Mouse (Mus musculus): ENCODE measurements around the gene Kazn.

Gene Kazn

DNA sequence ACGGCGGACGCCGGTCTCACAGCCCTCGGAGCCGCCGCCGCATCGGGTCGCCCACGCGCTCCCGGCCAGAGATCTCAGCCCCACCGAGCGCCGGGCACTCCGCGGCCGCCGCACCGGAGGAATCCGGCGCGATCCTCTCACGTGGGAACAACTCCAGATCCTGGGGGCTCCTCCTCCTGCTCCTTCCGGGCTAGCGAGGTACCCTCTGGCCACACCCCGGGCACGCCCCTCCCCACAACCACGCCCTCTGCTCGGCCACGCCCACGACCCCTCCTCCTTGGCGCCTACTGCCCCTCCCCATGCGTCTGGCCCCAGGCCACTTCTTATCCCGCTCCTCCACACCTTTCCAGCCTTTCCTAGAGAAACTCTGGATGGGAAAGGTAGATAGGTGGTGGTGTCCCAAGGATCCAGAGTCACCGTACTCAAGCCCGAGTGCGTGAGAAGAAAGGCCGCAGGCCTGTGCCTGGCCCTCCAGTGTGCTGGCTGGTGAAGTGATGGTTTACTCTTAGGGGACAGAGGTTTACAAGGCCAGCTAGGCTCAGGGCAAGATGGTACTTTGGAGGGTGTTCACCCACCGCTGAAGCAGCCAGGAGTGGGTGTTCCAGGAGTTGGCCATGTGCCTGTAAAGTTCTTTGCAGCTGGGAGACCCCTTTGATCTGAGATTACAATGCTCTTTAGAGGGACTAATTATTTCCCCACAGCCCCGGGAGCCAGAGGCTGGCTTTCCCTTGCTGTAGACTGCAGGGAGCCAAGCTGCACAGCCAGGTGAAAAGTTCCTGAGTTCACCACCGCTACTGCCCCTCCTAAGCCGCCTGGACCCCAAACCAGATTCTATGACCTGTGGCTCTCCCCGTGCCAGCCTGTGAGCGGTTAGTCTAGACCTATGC is at the start of gene Kazn:
Kazn (minus strand) TSS at position 162 of the 887 bp plus-strand sequence.
- DNase-seq (ENCODE audit: low read depth, low spot score), result peak; percentile 80

DNA sequence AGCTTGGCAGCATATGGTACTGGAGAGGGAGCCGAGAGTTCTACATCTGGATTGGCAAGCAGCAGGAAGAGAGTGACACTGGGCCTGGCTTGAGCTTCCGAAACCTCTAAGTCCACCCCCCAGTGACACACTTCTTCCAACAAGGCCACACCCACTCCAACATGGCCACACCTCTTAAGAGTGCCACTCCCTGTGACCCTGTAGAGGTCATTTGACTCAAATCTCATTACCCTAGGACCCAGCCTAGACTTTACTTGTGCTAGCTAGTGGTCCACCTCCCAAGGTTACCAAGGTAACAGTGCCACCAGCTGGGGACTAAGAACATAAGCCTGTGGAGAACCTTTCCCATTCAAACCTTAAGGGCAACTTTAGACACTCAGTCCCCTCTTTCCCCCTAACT is 46.3 kb upstream of the Kazn start:
- no peak for DNase-seq (ENCODE audit: low read depth, low spot score)

DNA sequence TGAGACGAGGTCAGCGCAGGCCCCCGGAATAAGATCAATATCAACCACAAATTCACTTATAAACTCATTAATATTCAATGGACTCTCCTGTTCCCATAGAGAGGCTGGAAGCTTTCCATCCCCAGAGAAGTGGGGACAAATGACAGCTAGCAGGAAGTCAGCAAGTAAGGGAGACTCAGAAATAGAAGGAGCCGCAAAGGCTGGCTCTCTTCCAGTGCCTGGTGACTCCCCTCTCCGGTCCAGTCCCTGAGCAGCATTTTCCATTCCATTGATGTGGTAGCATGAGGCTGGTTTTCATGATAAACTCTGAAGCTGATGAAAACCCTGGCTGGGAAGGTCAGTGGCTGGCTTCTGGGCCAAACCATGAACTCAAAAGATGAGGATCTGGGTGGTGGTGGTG is 44.7 kb upstream of the Kazn start:
- DNase-seq (ENCODE audit: low read depth, low spot score), result no peak

DNA sequence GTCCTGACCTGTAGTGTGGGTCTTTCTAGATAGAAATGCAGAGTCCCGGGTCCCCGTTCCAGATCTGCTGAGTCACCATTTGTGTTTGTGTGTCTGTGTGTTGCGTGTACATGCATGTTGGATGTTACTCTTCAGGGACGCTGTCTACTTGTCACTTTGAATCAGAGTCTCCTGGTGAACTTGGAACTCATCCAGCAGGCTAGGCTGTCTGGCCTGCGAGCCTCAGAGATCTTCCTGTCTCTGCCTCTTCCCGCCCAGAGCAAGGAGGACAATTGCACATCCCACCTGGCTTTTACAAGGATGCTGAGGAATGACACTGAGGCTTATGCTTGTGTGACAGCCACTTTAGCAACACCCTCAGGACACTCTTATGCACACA is 39.0 kb upstream of the Kazn start:
- DNase-seq (ENCODE audit: low read depth, low spot score), result no peak

DNA sequence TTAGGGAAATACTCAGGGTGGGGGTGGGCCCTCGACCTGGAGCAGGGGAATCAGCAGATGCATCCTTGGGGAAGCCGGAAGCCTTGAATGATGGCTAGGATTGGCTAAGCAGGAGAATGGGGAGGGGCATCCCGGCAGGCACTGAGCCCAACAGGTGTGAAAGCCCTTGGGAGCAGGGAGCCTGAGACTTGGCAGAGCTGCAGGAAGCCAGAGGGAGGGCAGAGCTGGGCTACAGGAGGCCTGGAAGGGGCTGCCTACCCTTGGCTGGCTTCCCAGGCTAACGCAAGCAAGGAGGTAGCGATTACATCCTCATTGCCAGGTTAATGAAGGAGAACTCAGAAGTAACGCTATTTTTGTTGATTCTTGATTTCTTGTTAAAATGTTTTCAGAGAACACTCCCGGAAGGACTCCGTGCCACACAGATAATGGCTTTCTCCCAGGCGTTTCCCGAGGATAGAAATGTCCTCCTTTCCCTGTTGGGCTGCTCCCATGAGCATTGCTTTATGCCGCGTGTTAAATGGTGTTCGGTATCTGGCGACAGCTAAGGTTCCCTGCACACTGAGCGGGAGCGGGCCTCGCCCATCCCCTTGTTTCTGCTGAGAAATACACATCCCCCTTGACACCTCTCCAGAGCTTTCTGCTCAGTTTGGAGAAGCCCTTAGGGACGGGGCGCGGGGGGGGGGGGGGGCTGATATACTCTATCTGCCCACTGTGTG is 38.4 kb upstream of the Kazn start:
- DNase-seq (ENCODE audit: low read depth, low spot score), result no peak

DNA sequence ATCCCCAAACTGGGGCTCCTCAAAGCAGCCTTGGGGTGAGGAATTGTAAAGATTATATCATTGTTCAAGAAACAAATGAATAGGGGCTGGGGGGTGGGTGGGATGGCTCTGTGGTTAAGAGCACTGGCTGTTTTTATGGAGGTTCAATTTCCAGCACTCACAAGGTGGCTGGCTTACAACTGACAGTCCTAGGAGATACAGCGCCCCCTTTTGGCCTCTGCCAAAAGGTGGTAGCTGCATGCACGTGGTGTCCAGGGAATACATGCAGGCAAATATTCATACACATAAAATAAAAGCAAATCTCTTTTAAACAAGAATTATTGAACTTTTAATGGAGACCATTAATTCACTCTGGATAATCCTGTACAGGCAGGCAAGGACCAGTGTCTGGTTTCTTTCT is 36.0 kb upstream of the Kazn start:
- peak; percentile 28 for DNase-seq (ENCODE audit: low read depth, low spot score)

DNA sequence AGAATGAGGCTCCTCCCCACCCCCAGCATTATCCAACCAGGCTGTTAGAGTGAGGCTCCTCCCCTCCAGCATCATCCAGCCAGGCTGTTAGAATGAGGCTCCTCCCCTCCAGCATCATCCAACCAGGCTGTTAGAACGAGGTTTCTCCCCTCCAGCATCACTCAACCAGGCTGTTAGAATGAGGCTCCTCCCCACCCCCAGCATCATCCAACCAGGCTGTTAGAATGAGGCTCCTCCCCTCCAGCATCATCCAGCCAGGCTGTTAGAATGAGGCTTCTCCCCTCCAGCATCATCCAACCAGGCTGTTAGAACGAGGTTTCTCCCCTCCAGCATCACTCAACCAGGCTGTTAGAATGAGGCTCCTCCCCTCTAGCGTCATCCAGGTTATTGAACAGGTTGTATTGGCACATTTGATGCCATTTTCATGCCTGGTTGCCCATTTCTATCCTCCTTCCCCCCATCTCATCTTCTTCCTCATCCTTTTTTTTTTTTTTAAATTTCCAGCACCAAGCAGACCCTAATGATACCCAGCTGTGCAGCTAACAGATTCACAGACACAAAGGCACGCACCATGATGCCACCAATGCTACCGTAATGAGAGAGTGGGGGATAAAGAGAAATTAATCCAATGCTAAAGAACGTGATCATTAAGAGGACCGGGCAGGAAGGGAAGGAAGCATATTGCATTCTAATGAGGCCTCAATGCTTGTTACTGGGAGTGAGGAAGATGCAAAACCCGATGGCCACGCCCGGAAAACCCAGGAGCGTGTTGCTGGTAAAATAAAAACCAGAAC is 35.4 kb upstream of the Kazn start:
- DNase-seq (ENCODE audit: low read depth, low spot score), result peak; percentile 56

DNA sequence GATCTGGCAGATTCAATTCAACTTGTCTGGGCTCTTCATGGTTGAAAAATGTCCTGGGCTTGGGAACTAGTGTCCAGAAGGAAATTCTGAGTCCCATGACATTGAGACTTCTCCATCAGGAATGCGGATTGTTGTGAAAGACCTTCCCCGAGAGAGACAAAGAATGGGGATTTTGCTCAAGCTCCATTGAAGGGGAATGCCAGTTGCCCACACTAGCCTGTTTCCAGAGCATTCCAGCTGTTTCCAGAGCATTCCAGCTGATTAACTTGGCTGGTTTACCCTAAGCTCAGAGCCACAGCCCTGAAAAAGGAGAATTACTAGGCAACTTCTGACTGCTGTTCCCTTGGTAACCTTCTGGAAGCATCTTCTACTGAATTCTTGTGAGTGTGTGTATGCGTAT is 32.3 kb upstream of the Kazn start:
- DNase-seq (ENCODE audit: low read depth, low spot score), result no peak

DNA sequence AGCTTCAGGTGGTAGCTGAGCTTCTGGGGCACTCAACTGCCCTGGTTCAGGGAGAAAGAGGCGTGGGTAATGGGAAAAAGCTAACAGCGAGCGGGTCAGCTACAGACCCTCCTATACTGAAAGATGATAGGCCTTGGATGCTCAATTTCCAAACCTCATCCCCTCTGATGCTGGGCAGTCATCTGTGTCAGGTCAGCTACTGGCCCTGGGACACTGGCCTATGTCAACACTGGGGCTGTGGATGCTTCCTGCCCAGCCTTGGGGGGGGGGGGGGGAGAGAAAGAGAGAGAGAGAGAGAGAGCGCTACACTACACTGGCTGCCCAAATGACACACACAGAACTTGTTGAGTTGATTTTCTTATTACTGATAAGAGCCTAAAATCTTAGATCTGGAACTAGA is 28.6 kb upstream of the Kazn start:
- DNase-seq (ENCODE audit: low read depth, low spot score), result no peak

DNA sequence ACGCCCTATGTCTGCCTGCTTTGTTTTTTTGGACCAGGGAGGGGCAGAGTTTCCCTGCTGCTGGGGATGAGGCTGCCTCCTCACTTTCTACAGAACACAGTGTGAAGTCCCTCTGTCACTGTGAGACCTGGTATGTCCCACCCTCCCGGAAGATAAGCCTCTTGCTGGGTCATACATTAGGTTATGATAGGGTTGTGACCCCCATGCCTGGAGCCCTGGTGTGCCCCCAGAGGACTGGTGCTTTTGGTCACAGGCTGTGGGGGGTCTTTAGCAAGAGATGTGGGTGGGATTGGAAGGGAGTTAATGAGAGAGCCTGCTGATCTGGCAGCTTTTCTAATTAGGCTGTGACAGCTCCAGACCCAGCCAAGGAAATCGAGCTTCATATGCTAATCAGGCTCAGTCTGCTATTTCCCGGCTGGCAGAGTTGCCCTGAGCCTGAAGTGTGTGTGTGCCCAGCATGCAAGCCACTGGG is 28.2 kb upstream of the Kazn start:
- DNase-seq (ENCODE audit: low read depth, low spot score), result no peak

DNA sequence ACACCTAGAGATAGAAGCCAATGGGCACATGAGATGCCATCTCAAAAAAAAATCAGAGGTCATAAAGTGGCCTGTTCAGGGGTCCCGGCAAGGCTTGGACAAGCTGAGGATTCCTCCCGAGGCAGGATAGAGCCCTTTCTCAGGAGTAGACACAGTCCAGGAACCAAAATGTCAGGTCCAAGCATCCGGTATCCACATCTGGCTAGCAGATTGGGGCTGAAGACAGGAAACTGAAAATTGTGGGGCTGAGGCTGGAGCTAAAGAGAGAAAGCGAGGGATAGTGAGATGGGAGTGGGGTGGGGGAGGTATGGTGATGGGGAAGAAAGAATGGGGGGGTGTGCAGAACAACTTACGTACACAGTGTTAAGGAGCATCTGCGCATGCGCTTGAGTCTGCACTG is 25.1 kb upstream of the Kazn start:
- no peak for DNase-seq (ENCODE audit: low read depth, low spot score)

DNA sequence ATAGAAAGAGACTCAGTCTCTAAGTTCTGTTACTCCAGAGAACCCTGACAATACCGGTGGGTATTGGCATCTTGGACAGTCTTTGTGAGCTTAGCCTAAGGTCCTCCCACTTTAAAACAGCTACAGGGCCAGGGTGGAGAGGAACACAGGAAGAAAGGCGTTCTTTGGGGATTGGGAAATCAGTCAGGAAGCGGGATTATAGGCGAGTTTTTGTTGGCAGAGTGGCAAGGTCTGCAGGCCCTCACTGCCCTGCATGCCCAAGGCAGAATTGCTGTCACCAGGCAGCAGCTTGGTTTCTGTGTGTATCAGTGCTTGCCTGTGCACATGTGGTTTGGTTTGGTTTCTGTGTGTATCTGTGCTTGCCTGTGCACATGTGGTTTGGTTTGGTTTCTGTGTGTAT is 22.5 kb upstream of the Kazn start:
- DNase-seq (ENCODE audit: low read depth, low spot score), result no peak

DNA sequence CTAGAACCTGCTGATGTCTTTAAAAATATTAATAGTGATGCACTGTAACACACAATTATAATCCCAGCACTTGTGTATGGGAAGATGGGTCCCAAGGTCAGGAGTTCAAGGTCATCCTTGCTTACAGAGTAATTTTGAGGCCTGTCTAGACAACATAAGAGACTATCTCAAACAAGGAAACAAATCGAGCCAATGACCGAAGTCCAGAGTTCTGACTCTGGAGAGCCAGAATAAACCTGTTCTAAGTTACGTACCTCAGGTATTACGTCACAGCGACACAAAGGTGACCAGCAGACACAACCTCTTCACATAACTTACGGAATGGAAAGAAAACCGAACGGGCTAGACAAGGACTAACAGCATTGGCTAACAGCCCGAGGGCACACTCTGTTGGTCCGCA is 19.5 kb upstream of the Kazn start:
- DNase-seq (ENCODE audit: low read depth, low spot score), result no peak

DNA sequence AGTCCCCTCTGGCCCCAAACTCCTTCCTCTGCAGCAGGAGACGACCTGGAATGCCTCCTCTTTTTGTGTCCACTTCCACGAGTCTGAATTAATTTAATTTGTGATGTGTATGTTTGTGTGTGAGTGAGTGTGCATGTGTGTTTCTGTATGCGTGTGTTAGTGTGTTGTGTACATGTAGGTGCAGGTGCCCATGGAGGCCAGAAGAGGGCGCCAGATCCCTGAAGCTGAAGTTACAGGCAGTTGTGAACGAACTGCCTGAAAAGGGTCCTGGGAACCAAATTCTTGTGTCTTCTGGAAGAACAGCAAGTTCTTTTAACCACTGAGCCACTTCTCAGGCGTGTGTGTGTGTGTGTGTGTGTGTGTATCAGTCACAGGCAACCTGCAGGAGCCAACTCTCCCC is 14.9 kb upstream of the Kazn start:
- DNase-seq (ENCODE audit: low read depth, low spot score), result no peak

DNA sequence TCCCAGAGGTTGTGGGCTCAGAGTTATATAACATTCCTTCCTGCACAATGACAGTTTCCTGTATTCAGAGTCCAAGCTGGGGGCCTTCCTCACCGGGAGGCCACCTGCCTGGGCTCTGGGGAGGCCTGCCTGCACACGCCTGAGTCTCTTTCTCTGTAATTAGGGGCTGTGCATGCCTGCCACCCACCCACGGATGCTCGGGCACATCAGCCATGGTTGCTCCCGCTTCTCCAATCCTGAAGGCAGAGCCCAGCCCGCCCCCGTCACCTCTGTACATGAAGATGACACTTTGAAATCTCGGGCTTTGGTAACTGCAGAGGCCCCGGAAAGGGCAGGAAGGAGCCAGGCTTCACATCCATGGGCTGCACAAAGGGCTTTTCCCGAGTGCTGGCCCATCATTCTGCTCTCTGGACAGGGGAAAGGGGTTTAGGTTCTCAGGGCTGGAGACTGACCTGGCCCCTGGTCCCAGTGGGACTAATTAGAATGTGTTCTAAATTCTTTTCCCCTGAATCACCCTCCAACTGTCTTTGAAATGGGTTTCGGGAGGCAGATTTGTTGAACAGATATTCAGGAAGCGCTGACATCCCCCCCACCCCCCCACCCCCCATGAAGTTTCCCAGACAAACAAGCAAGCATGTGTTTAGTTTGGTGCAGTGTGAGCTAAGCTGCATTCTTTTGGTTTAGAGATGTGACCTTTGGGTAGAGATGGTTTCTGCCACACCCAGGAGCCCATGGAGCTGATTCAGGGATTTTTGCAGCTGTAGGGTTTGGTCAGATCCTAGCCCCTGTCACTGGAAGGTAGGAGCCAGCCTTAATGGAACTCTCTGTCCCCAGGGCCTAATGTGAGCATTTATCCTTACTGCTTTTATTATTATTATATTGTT is 12.5 kb upstream of the Kazn start:
- no peak for DNase-seq (ENCODE audit: low read depth, low spot score)

DNA sequence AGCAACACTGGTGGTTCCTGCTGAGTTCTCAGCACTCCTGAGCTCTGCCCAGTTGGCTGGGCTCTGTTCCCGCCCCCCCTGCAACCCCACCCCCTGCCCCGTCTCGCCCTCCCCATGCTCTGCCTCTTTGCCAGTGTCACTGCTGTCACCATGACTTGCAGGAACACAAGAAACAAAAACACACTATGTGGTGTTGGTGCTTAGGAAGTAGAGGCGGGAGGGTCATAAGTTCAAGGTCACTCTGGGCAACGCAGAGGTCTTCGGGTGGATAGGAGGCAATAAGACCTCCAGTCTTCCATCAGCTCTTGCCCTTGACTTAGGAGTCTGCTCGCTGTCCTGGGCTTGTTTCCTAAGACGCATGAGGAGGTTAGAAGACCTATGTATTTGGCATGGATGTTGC is 10.9 kb upstream of the Kazn start:
- DNase-seq (ENCODE audit: low read depth, low spot score), result no peak

DNA sequence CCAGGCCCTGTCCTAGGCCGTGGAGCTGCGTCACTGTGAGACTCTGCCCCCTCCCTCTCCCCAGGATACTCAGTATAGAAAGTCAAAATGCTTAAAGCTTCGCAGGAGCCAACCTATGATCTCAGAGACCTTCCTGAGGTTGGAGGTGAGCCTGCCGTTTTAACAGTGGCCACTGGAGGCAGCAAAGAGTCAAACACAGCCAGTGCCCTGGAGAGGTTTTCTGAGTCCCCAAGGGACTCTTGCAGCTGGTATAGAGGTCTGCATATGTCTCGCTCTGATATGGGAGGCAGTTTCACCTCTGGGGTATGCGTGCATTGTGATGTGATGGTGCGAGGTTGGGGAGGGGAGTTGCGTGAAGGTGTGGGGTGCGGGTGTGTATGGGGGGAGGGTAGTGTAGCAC is 10.2 kb upstream of the Kazn start:
- peak; percentile 57 for DNase-seq (ENCODE audit: low read depth, low spot score)

DNA sequence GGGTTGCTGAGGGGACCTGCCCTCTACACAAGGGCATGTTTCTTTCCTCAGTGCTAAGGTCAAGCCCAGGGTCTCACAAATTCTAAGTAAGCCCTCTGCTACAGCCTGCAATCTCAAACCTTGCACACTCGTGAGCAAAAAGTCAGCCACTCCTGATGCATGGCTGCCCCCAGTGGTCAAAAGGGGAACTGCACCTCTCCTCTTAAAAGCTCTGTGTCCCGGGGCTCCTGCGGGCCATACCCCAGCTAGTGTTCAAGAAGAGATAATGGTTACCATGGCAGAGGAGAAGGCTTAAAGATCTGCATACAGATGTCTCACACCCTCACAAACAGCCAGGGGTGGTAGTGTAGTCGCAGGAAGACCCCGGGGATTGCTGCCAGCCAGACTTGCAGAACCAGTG is 9.2 kb upstream of the Kazn start:
- DNase-seq (ENCODE audit: low read depth, low spot score), result peak; percentile 59

DNA sequence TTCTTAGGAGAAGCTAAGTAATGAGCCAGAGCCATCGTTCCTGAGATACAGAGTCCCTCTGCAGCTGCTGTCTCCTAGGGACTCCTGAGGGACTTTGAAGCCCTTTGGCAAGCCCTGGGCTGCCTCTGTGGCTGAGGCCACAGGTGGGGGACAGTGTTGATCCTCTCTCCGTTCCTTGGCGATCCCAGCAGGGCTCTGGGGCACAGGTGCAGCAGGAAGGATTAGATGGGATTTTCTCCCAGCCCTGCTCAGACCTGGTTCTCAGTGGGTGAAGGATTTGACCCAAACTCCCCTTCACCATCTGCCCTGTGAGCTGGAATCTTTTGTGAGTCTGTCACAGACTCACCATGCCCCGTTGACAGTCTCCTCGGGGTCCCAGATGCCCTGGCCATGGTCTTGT is 7.5 kb upstream of the Kazn start:
- no peak for DNase-seq (ENCODE audit: low read depth, low spot score)

DNA sequence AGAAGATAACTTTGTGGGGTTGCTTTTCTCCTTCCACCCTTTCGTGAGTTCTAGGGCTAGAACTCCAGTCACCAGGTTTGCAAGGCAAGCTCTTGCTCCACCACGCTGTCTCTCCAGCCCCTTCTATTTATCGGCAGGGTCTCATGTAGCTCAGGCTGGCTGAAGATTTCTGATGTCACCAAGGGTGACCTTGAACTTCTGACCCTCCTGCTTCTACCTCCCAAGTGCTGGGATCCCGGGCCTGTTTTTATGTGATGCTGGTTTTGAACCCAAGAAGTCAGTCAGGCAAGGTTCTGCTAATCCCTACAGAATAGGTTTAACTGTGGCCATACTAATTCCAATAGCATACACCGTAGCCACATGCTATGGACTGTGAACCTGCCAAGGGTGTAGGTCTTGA is 5.4 kb upstream of the Kazn start:
- no peak for DNase-seq (ENCODE audit: low read depth, low spot score)

DNA sequence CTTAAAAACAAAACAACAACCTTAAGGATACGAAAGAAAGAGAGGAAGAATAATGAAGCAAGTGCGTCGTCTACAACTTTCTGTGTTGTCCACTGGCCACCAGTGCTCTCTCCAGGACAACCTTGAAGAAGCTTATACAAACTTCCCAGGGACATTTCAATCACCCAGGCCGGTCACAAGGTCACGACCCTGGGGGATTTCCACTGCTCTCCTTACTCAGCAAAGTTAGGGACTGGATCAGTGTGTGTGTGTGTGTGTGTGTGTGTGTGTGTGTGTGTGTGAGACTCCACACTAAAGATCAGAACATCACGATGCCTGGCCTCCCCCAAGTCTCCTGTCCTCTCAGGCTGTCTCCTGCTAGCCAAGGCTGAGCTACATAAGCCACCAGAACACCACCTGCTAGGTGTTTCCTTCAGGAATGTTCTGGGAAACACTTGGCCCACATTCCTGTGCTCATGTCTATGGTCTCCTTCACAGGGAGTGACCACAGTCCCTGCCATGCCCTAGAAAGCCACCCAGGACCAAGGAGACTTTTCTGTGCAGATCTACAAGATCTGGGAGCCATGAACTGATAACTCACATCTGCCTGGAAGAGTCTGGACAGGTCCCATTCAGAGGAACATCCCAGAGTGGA is 3.7 kb upstream of the Kazn start:
- no peak for DNase-seq (ENCODE audit: low read depth, low spot score)

Data from WW6 (cell line).